Mouse (Mus musculus): ENCODE results near the gene Gm20908. TPM values are rescaled to one million over a fixed set of nuclear protein-coding genes. Genes with fewer than 3 reads are reported as not detected.
"Not testable (repeated sequence)": the region's sequence is repeated elsewhere in the genome, so short reads cannot be mapped to it uniquely, and the experiment has no call there.

Gm20908 gene
- polyA plus RNA-seq (2012) = not detected in 2 replicates

- not testable (repeated sequence) for TF ChIP-seq GATA1 (IDR thresholded peaks at IDR 0.05; ENCODE audit: low read length)
Measured at GRCm38 (mm10) chrY:64472966-64473365, at the start of gene Gm20908. Gene Gm20908, plus strand, starts transcription at chrY:64473266.
